Mouse (Mus musculus): ENCODE measurements around the gene Exoc7. TPM values are rescaled to one million over a fixed set of nuclear protein-coding genes. Genes with fewer than 3 reads are reported as not detected.
"Not testable (repeated sequence)": the region's sequence is repeated elsewhere in the genome, so short reads cannot be mapped to it uniquely, and the experiment has no call there.

Exoc7 gene
- total RNA-seq, 2 experiments from 2014 or later, result 84.6 to 97.9 TPM

GRCm38 (mm10) chr11:116281671-116282070, 25.4 kb downstream of the Exoc7 start:
- no peak for DNase-seq (ENCODE audit: low spot score in 2 of 2)

- DNase-seq (ENCODE audit: low spot score in 2 of 2), result no peak
Measured at GRCm38 (mm10) chr11:116280751-116281663, 26.0 kb downstream of the Exoc7 start, which contains the start of gene Galr2. Gene Galr2, plus strand, starts transcription at chr11:116280939.

DNA sequence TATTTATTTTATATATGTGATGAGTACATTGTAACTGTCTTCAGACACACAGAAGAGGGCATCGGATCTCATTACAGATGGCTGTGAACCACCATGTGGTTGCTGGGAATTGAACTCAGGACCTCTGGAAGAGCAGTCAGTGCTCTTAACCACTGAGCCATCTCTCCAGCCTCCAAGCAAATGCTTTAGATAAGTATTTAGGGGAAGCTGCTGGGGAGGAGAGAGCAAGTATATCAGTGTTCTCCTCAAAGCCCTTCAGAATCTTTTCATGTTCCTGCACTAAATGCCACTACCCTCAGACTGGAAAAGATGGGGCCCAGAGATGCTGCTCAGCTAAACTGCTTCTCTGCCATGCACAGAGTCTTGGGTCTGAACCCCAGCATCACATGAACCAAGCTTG, 29.8 kb downstream of the Exoc7 start:
- DNase-seq (ENCODE audit: low spot score in 2 of 2), result not testable (repeated sequence)

DNA sequence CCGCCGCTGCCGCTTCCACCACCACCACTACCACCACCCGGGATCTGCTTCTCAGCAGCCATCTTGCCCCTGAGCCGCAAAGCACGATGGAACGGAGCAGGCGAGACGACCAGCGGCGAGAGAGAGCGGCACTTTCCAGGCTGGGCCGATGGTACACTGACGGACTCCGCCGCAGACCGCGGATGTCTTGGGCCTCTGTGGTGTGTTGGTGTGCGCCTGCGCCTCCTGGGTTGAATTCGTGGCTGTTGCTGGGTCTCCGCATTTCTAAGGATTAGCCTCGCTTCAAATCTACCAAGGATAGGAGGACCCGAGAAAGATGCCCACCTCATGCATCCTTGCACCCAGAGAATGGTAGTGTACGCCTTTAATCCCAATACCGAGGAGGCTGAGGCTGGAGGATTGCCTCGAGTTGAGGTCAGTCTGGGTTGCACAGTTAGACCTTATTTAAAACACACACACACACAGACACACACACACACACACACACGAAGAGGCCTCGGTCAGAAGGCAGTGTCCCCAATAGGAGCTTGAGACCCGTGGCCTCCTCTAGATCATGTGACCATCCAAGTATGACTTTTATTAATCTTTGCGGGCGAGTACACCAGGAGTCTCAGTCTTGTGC, 32.9 kb downstream of the Exoc7 start, which contains the start of gene Srp68:
Srp68 (minus strand) TSS at position 173 of the 622 bp plus-strand sequence.
- DNase-seq (ENCODE audit: low spot score in 2 of 2), result peak; percentile 90 to 94

- DNase-seq (ENCODE audit: low spot score in 2 of 2), result no peak
Measured at GRCm38 (mm10) chr11:116273469-116274044, 33.5 kb downstream of the Exoc7 start.

GRCm38 (mm10) chr11:116272589-116273468, 34.2 kb downstream of the Exoc7 start:
- no peak for DNase-seq (ENCODE audit: low spot score in 2 of 2)

DNA sequence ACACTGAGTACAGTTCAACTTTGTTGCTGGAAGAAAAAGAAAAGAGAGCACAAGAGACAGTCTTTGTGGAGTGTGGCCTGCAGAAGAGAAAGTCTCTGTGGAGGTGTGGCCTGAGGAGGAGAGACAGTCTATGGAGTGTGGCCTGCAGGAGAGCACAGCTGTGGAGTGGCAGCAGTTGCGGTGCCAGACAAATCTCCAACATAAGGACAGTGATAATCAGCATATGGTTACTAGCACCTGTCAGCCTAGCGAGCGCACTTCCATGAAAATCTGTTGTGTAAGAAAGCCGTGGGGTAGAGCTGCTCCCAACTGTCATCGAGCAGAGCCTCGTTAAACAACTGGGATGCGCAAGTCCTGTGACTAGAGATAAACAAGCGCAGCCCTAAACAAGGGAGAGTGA, 37.5 kb downstream of the Exoc7 start:
- no peak for DNase-seq (ENCODE audit: low spot score in 2 of 2)

DNA sequence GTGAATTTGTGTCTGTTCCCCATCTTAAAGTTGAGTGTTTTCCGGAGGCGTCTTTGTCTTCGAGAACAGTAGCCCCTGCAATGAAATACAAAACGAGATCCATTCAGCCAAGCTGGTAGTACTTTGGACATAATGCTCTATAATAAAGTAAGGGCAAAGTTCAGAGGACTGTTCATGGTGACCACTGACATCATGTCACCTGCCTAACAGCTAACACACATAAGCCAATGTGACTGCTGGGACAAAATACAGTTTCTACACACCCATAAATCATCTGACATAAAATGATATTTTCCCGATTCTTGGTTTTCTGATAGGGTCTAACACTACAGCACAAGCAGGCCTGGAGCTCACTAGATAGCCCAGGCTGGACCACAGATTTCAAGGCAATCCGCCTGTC, 38.7 kb downstream of the Exoc7 start:
- DNase-seq (ENCODE audit: low spot score in 2 of 2), result no peak

- DNase-seq (ENCODE audit: low spot score in 2 of 2), result no peak
Measured at GRCm38 (mm10) chr11:116267637-116268036, 39.4 kb downstream of the Exoc7 start.

DNA sequence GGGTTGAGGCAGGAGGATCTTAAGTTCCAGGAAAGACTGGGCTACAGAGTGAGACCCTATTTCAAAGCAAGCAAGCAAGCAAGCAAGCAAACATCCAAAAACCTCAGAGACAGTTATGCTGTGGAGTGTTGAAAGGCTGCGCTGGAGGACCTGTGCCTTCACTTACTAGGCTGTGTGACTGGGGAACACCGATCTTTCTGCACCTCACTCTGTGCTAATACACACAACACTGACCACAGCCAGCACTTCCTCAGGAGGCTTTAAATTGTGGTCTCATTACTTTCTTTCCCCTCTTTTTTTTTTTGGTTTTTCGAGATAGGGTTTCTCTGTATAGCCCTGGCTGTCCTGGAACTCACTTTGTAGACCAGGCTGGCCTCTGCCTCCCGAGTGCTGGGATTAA, 41.2 kb downstream of the Exoc7 start:
- no peak for DNase-seq (ENCODE audit: low spot score in 2 of 2)

- no peak for DNase-seq (ENCODE audit: low spot score in 2 of 2)
Measured at GRCm38 (mm10) chr11:116265352-116265751, 41.7 kb downstream of the Exoc7 start.

GRCm38 (mm10) chr11:116260259-116260658, 46.8 kb downstream of the Exoc7 start:
- DNase-seq (ENCODE audit: low spot score in 2 of 2), result no peak

GRCm38 (mm10) chr11:116259461-116259860, 47.6 kb downstream of the Exoc7 start:
- no peak for DNase-seq (ENCODE audit: low spot score in 2 of 2)

- DNase-seq (ENCODE audit: low spot score in 2 of 2), result no peak
Measured at GRCm38 (mm10) chr11:116255982-116256675, 50.9 kb downstream of the Exoc7 start.

DNA sequence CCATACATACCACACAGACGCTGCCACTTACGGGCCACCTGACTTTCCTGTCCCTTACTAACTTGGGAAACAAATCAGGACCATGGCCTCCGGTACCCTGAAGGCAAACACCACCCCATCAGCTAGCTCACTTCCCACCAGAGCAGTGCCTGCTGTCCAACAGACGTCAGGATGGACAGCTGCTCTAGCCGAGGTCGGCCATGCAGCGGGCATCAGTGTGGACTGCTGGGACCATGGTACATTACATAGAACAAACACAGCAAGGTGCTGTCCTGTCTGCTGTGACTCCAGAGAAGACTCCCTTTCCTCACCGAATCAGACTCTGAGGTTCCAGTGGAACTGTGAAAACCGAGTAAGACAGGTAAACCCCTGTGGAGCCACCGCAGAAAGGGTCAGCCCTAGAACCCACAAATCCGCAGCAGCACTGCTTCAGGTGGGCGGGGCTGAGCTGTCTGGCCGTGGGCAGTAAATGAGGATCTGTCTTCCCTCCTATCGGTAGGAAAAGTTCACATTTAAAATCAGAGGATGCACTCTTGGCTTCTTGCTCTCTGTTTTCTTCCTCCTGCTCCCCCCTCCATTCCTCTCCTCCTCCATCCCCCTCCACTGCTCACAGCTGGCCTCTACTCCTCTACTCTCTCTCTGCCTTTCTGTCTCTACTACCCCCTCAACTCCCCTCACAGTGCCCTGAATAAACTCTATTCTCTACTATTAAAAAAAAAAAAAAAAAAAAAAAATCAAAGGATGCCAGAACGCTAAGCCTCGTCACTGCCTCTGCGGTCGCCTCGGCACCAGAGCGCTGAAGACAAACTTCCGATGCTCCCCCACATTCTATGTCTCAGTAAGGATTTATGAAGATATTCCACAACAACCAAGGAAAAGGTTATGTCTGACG, 51.7 kb downstream of the Exoc7 start:
- no peak for DNase-seq (ENCODE audit: low spot score in 2 of 2)

DNA sequence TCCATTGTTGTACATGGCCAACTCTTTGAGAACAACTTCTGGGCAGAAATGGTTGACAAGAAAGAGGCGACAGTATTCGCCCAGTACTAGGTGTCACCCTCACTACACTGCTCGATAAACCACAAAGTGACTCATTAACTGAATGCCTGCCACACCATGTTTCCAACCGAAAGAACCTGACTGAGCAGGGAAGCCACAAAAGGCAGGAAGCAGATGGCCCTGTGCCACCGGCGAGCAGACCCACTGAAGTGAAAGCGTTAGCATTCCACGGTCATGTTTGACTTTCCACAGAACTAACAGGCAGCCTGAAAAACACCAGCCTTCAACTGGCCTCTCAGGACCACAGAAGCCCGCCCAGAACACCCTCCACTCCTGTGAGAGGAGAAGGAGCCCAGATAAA, 52.4 kb downstream of the Exoc7 start:
- no peak for DNase-seq (ENCODE audit: low spot score in 2 of 2)

GRCm38 (mm10) chr11:116253076-116253600, 53.9 kb downstream of the Exoc7 start:
- DNase-seq (ENCODE audit: low spot score in 2 of 2), result no peak

- DNase-seq (ENCODE audit: low spot score in 2 of 2), result no peak
Measured at GRCm38 (mm10) chr11:116250898-116251297, 56.1 kb downstream of the Exoc7 start.
